Mouse (Mus musculus): ENCODE data around the gene N4bp1. TPM values are rescaled to one million over a fixed set of nuclear protein-coding genes. Genes with fewer than 3 reads are reported as not detected.

Gene N4bp1
- total RNA-seq, 2 experiments from 2014 or later: 44.1 to 47.3 TPM

GRCm38 (mm10) chr8:86828925-86829324 is 56.1 kb downstream of the N4bp1 start:
- DNase-seq (ENCODE audit: low spot score in 2 of 2): no peak

- no peak for DNase-seq (ENCODE audit: low spot score in 2 of 2)
These were observed 57.9 kb downstream of the N4bp1 start for GRCm38 (mm10) chr8:86827199-86827598.

- DNase-seq (ENCODE audit: low spot score in 2 of 2): no peak
These were observed 58.5 kb downstream of the N4bp1 start for GRCm38 (mm10) chr8:86826538-86826937.

GRCm38 (mm10) chr8:86825674-86826448 is 59.2 kb downstream of the N4bp1 start:
- no peak for DNase-seq (ENCODE audit: low spot score in 2 of 2)

GRCm38 (mm10) chr8:86824735-86825134 is 60.3 kb downstream of the N4bp1 start:
- DNase-seq (ENCODE audit: low spot score in 2 of 2): no peak

GRCm38 (mm10) chr8:86820756-86821201 is 64.3 kb downstream of the N4bp1 start:
- DNase-seq (ENCODE audit: low spot score in 2 of 2): peak in 1 of 2 experiments; percentile 35

- DNase-seq (ENCODE audit: low spot score in 2 of 2): no peak
These were observed 64.8 kb downstream of the N4bp1 start for GRCm38 (mm10) chr8:86820186-86820755.

- no peak for DNase-seq (ENCODE audit: low spot score in 2 of 2)
These were observed 65.6 kb downstream of the N4bp1 start for GRCm38 (mm10) chr8:86819426-86819825.

- DNase-seq (ENCODE audit: low spot score in 2 of 2): no peak
These were observed 75.8 kb downstream of the N4bp1 start for GRCm38 (mm10) chr8:86808990-86809960.

GRCm38 (mm10) chr8:86808239-86808638 is 76.8 kb downstream of the N4bp1 start:
- DNase-seq (ENCODE audit: low spot score in 2 of 2): no peak

- DNase-seq (ENCODE audit: low spot score in 2 of 2): no peak
These were observed 83.1 kb downstream of the N4bp1 start for GRCm38 (mm10) chr8:86801988-86802387.

- DNase-seq (ENCODE audit: low spot score in 2 of 2): no peak
These were observed 84.1 kb downstream of the N4bp1 start for GRCm38 (mm10) chr8:86800966-86801365.

- no peak for DNase-seq (ENCODE audit: low spot score in 2 of 2)
These were observed 86.9 kb downstream of the N4bp1 start for GRCm38 (mm10) chr8:86798141-86798540.

- no peak for DNase-seq (ENCODE audit: low spot score in 2 of 2)
These were observed 87.4 kb downstream of the N4bp1 start for GRCm38 (mm10) chr8:86797705-86798104.

GRCm38 (mm10) chr8:86794716-86795115 is 90.3 kb downstream of the N4bp1 start:
- DNase-seq (ENCODE audit: low spot score in 2 of 2): no peak

GRCm38 (mm10) chr8:86791542-86791941 is 93.5 kb downstream of the N4bp1 start:
- no peak for DNase-seq (ENCODE audit: low spot score in 2 of 2)

GRCm38 (mm10) chr8:86789576-86789975 is 95.5 kb downstream of the N4bp1 start:
- DNase-seq (ENCODE audit: low spot score in 2 of 2): no peak

- no peak for DNase-seq (ENCODE audit: low spot score in 2 of 2)
These were observed 97.1 kb downstream of the N4bp1 start for GRCm38 (mm10) chr8:86787891-86788420.

- no peak for DNase-seq (ENCODE audit: low spot score in 2 of 2)
These were observed 98.6 kb downstream of the N4bp1 start for GRCm38 (mm10) chr8:86786498-86786897.

GRCm38 (mm10) chr8:86781094-86781493 is 104.0 kb downstream of the N4bp1 start:
- DNase-seq (ENCODE audit: low spot score in 2 of 2): peak in 1 of 2 experiments; percentile 9

- no peak for DNase-seq (ENCODE audit: low spot score in 2 of 2)
These were observed 105.9 kb downstream of the N4bp1 start for GRCm38 (mm10) chr8:86779207-86779606.
